Mouse (Mus musculus) intestine, postnatal 0 days (tissue): Measurements from ENCODE around the gene Hoxd11. TPM values are rescaled to one million over a fixed set of nuclear protein-coding genes. Genes with fewer than 3 reads are reported as not detected.

Experiments
- ATAC-seq: fragments of 200-750 bp; cut with Nextera tagmentation; 2 replicates; pipeline ENCODE4 v1.8.0; 2017; ENCODE audit warnings: mild to moderate bottlenecking, moderate TSS enrichment, moderate library complexity
- H3K27ac ChIP-seq: fragments of 300-500 bp; sonication (generic); 2 replicates; pipeline ENCODE4 v1.5.1; 2014; ENCODE audit warnings: mild to moderate bottlenecking, low read depth, low read length, moderate library complexity
- H3K27me3 ChIP-seq: fragments of 300-500 bp; sonication (generic); replicated peaks from 2 replicates; pipeline ENCODE4 v1.6.1; 2014; ENCODE audit warnings: low read length, mixed read lengths; ENCODE audit not compliant: control insufficient read depth, insufficient read depth
- H3K36me3 ChIP-seq: fragments of 300-500 bp; sonication (generic); 2 replicates; pipeline ENCODE4 v1.6.1; 2014; ENCODE audit warnings: mild to moderate bottlenecking, moderate library complexity; ENCODE audit not compliant: control insufficient read depth, insufficient read depth
- H3K4me1 ChIP-seq: fragments of 300-500 bp; sonication (generic); replicated peaks from 2 replicates; pipeline ENCODE4 v1.6.1; 2014; ENCODE audit warnings: antibody characterized with exemption, low read length, mixed read lengths; ENCODE audit not compliant: control insufficient read depth, insufficient read depth
- H3K4me2 ChIP-seq: fragments of 300-500 bp; sonication (generic); replicated peaks from 2 replicates; pipeline ENCODE4 v1.6.1; 2014; ENCODE audit warnings: low read depth, mild to moderate bottlenecking, moderate library complexity
- H3K4me3 ChIP-seq: fragments of 300-500 bp; sonication (generic); 2 replicates; pipeline ENCODE4 v1.5.1; 2014; ENCODE audit warnings: low read depth, low read length
- H3K9ac ChIP-seq: fragments of 300-500 bp; sonication (generic); 2 replicates; pipeline ENCODE4 v1.6.1; 2014; ENCODE audit warnings: mild to moderate bottlenecking, low read depth, low read length
- H3K9me3 ChIP-seq: fragments of 300-500 bp; sonication (generic); 2 replicates; pipeline ENCODE4 v1.6.1; 2016; ENCODE audit warnings: mixed run types; ENCODE audit not compliant: control insufficient read depth
- CTCF ChIP-seq: sonication (generic); IDR thresholded peaks from 2 replicates; pipeline ENCODE4 v1.5.1; 2016; ENCODE audit warnings: low read depth, mild to moderate bottlenecking, control low read depth, antibody characterized with exemption, moderate library complexity
- WGBS: fragments of 180-500 bp; shearing (Covaris S2); extraction: QIAGEN DNeasy Blood & Tissue Kit; methylation state at CpG from one replicate; pipeline ENCODE4 v1.1.7; 2014; 5-methylcytosine and 5-hydroxymethylcytosine counted together
- polyA plus RNA-seq: library from polyadenylated mRNA; unstranded; fragments of >200 nt; fragmentation: Nextera tagmentation; extraction: Ambion mirVana; gene quantifications from 2 replicates; pipeline ENCODE4 v1.2.1, GENCODE M21; 2015

The Hoxd11 gene
- polyA plus RNA-seq, 1 experiment from 2014 or later = 0.64 TPM

DNA sequence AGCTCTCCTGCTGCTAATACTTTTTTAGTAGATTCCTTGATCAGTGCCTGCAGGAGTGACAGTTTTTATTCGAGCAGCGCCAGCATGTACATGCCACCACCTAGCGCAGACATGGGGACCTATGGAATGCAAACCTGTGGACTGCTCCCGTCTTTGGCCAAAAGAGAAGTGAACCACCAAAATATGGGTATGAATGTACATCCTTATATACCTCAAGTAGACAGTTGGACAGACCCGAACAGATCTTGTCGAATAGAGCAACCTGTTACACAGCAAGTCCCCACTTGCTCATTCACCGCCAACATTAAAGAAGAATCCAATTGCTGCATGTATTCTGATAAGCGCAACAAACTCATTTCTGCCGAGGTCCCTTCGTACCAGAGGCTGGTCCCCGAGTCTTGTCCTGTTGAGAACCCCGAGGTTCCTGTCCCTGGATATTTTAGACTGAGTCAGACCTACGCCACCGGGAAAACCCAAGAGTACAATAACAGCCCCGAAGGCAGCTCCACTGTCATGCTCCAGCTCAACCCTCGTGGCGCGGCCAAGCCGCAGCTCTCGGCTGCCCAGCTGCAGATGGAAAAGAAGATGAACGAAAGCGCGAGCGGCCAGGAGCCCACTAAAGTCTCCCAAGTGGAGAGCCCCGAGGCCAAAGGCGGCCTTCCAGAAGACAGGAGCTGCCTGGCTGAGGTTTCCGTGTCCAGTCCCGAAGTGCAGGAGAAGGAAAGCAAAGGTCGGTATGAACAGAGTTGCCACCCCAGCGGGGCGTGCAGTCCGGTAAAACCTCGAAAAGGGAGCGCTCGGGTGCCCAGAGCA is 12.8 kb downstream of the Hoxd11 start:
- Histone ChIP-seq H3K4me1 (no peaks in the 10 kb centered on the region), H3K4me3 (peak overlapping the region; percentile 19), H3K9ac (no peak overlapping the region), H3K4me2 (peak overlapping the region; percentile 28; the same call in 1 of the 2 replicates), H3K27me3 (peaks cover 99% of the 10 kb centered on the region), H3K27ac (no peak overlapping the region), H3K9me3 (no peaks in the 10 kb centered on the region), H3K36me3 (no peaks in the 10 kb centered on the region)
- TF ChIP-seq CTCF = no peak
- ATAC-seq = no peak
- 5% methylated on average over 35 of the region's 35 CpGs for WGBS

DNA sequence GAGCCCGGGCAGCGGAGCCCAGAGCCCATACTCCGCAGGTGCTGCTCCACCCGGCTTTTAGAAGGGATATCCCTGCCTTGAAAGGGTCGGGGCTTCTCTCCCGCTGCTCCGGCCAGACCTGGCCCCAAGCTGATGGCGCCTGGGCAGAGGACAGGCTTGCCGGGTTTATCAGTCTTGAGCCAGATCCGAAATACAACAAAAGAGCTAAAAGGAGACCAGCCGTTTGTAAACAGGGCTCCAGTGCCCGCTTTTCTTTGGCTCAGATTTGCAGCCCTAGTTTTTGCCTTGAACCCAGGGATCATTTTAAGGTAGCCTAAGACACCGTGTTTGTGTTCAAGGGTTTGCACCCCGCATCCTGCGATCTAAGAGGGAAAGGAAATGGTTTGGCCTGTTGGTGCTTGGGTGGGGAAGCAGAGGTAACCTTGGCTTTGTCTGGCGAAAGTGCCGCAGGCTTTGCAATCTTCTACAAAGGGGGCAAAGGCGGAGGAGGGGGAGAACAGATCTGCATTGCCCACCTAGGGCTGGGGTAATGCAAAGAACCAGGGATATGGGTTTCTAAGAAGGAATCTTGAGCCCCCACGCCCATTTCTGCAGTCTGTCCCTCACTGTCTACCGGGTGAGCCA is 13.6 kb downstream of the Hoxd11 start:
- peaks cover 99% of the 10 kb centered on the region for H3K27me3 ChIP-seq
- no peak overlapping the region for H3K27ac ChIP-seq
- H3K4me1 ChIP-seq = no peaks in the 10 kb centered on the region

DNA sequence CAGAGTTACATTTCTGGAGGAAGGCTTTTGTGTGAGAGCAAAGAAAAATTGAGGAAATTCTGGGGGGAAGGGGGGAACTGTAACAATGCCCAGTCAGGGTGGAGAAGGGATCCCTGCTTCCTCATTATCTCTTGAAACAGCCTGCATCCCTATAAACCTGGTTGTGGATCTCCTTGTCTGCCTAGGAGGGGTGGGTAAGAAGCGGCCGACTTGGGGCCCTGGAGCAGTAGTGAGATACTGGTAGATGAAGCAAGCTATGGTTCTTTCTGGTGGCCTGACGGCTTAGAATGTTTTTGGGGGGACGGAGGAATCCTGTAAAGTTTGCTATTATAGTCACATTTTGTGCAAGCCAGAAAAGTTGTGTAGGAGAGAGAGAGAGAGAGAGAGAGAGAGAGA is 14.1 kb downstream of the Hoxd11 start:
- Histone ChIP-seq H3K27me3 (peaks cover 99% of the 10 kb centered on the region), H3K27ac (no peak overlapping the region), H3K36me3 (no peaks in the 10 kb centered on the region), H3K9me3 (no peaks in the 10 kb centered on the region), H3K4me2 (no peak overlapping the region), H3K4me3 (0 out of 2 replicates have a peak overlapping the region, but pooled peaks have one; percentile 19), H3K9ac (no peak overlapping the region), H3K4me1 (0 out of 2 replicates have a peak, but pooled peaks cover under 1% of the 10 kb centered on the region)
- ATAC-seq = no peak
- 6% methylated on average over 4 of the region's 4 CpGs for WGBS
- TF ChIP-seq CTCF = no peak

More for the DNA sequence above, 13.6 kb downstream of the Hoxd11 start:
- H3K4me2 ChIP-seq = peak overlapping the region; percentile 28; the same call in 1 of the 2 replicates
- WGBS = 4% methylated on average over 20 of the region's 20 CpGs
- no peak for TF ChIP-seq CTCF
- ATAC-seq = no peak
- peak overlapping the region; percentile 19 for H3K4me3 ChIP-seq
- H3K36me3 ChIP-seq = no peaks in the 10 kb centered on the region
- H3K9ac ChIP-seq = no peak overlapping the region
- no peaks in the 10 kb centered on the region for H3K9me3 ChIP-seq

- Histone ChIP-seq H3K27me3 (peaks cover 98% of the 10 kb centered on the region), H3K9ac (no peak overlapping the region), H3K4me3 (peak overlapping the region; percentile 11; the same call in 1 of the 2 replicates), H3K4me2 (no peak overlapping the region), H3K4me1 (0 out of 2 replicates have a peak, but pooled peaks cover 2% of the 10 kb centered on the region), H3K9me3 (no peaks in the 10 kb centered on the region), H3K36me3 (no peaks in the 10 kb centered on the region), H3K27ac (no peak overlapping the region)
- ATAC-seq = no peak
- 4% methylated on average over 16 of the region's 16 CpGs for WGBS
- peak; percentile 63 for TF ChIP-seq CTCF
These were observed 14.7 kb downstream of the Hoxd11 start for GRCm38 (mm10) chr2:74694066-74694465.

GRCm38 (mm10) chr2:74695383-74695782 is 16.0 kb downstream of the Hoxd11 start:
- H3K9me3 ChIP-seq = no peaks in the 10 kb centered on the region
- TF ChIP-seq CTCF = no peak
- H3K36me3 ChIP-seq = no peaks in the 10 kb centered on the region
- no peak overlapping the region for H3K4me3 ChIP-seq
- no peak overlapping the region for H3K4me2 ChIP-seq
- no peak overlapping the region for H3K27ac ChIP-seq
- H3K4me1 ChIP-seq = 0 out of 2 replicates have a peak, but pooled peaks cover 2% of the 10 kb centered on the region
- ATAC-seq = no peak
- H3K27me3 ChIP-seq = peaks cover 100% of the 10 kb centered on the region
- H3K9ac ChIP-seq = no peak overlapping the region
- 8% methylated on average over 1 of the region's 1 CpGs for WGBS

DNA sequence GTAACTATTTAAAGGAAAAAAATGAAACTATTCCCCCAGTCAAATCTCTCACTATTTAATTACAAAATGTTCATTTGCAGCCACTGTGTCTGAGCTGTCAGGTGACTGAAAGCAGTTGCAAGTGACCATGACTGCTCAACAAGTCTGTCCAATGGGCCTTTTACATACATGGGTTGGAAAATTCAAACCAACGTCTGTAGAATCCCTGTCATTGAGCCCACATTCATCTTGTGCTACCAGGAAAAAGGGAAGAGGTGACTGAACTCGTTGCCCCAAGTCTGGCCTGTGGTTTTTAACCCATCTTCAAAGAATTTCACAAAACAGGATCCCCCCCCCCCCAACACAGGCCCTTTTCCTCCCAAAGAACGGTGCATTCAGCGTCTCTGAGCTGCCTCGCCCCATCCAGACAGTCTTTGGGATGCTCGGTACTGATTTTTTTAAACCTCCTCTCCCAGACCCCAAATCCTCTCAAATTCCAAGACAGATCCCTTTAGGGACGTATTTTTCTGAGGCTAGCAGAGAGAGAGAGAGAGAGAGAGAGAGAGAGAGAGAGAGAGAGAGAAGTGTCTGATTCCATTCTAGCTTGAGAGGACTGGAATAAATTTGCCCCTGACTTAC is 16.6 kb downstream of the Hoxd11 start:
- no peak for TF ChIP-seq CTCF
- no peak for ATAC-seq
- Histone ChIP-seq H3K4me2 (no peak overlapping the region), H3K4me1 (0 out of 2 replicates have a peak, but pooled peaks cover 2% of the 10 kb centered on the region), H3K9me3 (no peaks in the 10 kb centered on the region), H3K4me3 (no peak overlapping the region), H3K36me3 (no peaks in the 10 kb centered on the region), H3K27ac (no peak overlapping the region), H3K27me3 (peaks cover 100% of the 10 kb centered on the region), H3K9ac (no peak overlapping the region)
- 9% methylated on average over 7 of the region's 7 CpGs for WGBS
